Mouse (Mus musculus): ENCODE measurements around the gene Samhd1.

DNA sequence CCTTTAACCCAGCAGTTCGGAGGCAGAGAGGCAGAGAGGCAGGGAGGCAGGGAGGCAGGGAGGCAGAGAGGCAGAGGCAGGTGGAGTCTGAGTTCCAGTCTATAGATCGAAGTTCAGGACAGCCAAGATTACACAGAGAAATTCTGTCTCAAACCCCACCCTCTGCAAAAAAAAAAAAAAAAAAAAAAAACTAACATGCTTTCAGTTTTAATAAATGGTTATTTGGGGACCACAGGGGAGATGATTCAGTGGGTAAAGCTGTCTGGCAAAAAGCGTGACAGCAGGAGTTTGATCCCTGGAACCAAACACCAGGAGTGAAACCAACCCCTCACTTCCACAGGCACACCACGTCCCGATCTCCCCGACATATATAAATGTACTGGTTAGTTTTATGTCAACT lies 43.1 kb upstream of the Samhd1 start:
- TF ChIP-seq HCFC1 (IDR thresholded peaks at IDR 0.05; ENCODE audit: borderline replicate concordance, insufficient read depth, low read length) (no peak), ZNF384 (IDR thresholded peaks at IDR 0.05; ENCODE audit: low read depth, low read length) (no peak)
